Mouse (Mus musculus): Measurements from ENCODE around the gene Masp2. TPM values are rescaled to one million over a fixed set of nuclear protein-coding genes. Genes with fewer than 3 reads are reported as not detected.

Masp2 gene
- polyA plus RNA-seq, 1 experiment from 2014 or later: not detected

GRCm38 (mm10) chr4:148604541-148605165, 2.3 kb downstream of the Masp2 start:
- ATAC-seq (replicated peaks; ENCODE audit: low FRiP score, low read depth) (no peak), DNase-seq (ENCODE audit: low spot score) (peak; percentile 52)
- peak; percentile 74 for TF ChIP-seq CTCF (IDR thresholded peaks at IDR 0.05; ENCODE audit: low read depth)
- Histone ChIP-seq H3K4me3 (replicated peaks; ENCODE audit: low read depth, low read length) (no peak overlapping the region), H3K9me3 (replicated peaks; ENCODE audit: low read length) (no peaks in the 10 kb centered on the region), H3K27ac (no peak overlapping the region), H3K4me1 (replicated peaks; ENCODE audit: insufficient read depth, low read length) (0 out of 2 replicates have a peak, but pooled peaks cover 3% of the 10 kb centered on the region), H3K27me3 (ENCODE audit: insufficient read depth, low read length) (no peaks in the 10 kb centered on the region), H3K4me2 (ENCODE audit: low read length) (no peak overlapping the region), H3K9ac (ENCODE audit: low read depth, low read length) (no peak overlapping the region), H3K36me3 (ENCODE audit: insufficient read depth, low read length) (no peaks in the 10 kb centered on the region)
- 91% methylated on average over 3 of the region's 3 CpGs for WGBS

DNA sequence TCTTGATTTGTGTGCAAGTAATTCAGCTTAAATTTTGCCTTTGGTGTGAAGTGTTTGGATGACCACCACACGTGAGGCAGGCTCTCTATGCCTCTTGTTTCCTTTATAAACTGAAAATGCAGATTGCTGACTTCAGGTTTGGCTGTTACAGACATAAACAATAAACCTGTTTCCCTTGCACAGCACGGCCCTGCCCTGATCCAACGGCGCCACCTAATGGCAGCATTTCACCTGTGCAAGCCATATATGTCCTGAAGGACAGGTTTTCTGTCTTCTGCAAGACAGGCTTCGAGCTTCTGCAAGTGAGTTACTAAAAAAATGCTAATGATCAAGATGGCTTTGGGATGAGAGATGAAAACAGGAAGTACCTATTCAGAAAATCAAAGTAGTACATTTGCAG, 5.4 kb downstream of the Masp2 start:
- Histone ChIP-seq H3K9ac (ENCODE audit: low read depth, low read length) (no peak overlapping the region), H3K4me2 (ENCODE audit: low read length) (no peak overlapping the region), H3K4me1 (replicated peaks; ENCODE audit: insufficient read depth, low read length) (0 out of 2 replicates have a peak, but pooled peaks cover 5% of the 10 kb centered on the region), H3K27me3 (ENCODE audit: insufficient read depth, low read length) (no peaks in the 10 kb centered on the region), H3K4me3 (replicated peaks; ENCODE audit: low read depth, low read length) (no peak overlapping the region), H3K27ac (no peak overlapping the region), H3K36me3 (ENCODE audit: insufficient read depth, low read length) (no peaks in the 10 kb centered on the region; the same call in 1 of the 2 replicates), H3K9me3 (replicated peaks; ENCODE audit: low read length) (no peaks in the 10 kb centered on the region)
- peak; percentile 95 for TF ChIP-seq CTCF (IDR thresholded peaks at IDR 0.05; ENCODE audit: low read depth)
- peak; percentile 84 for DNase-seq (ENCODE audit: low spot score)
- 23% methylated on average over 5 of the region's 5 CpGs for WGBS
- 0 out of 2 replicates have a peak, but pooled peaks have one; percentile 25 for ATAC-seq (replicated peaks; ENCODE audit: low FRiP score, low read depth)

- Histone ChIP-seq H3K9ac (ENCODE audit: low read depth, low read length) (0 out of 2 replicates have a peak overlapping the region, but pooled peaks have one; percentile 18), H3K27ac (0 out of 2 replicates have a peak overlapping the region, but pooled peaks have one; percentile 61), H3K9me3 (replicated peaks; ENCODE audit: low read length) (no peaks in the 10 kb centered on the region), H3K4me1 (replicated peaks; ENCODE audit: insufficient read depth, low read length) (0 out of 2 replicates have a peak, but pooled peaks cover 5% of the 10 kb centered on the region), H3K4me3 (replicated peaks; ENCODE audit: low read depth, low read length) (no peak overlapping the region), H3K36me3 (ENCODE audit: insufficient read depth, low read length) (peaks cover 8% of the 10 kb centered on the region; the same call in 1 of the 2 replicates), H3K4me2 (ENCODE audit: low read length) (no peak overlapping the region), H3K27me3 (ENCODE audit: insufficient read depth, low read length) (no peaks in the 10 kb centered on the region)
- no peak for TF ChIP-seq CTCF (IDR thresholded peaks at IDR 0.05; ENCODE audit: low read depth)
- peak; percentile 22 for DNase-seq (ENCODE audit: low spot score)
- no peak for ATAC-seq (replicated peaks; ENCODE audit: low FRiP score, low read depth)
- WGBS: 70% methylated on average over 5 of the region's 5 CpGs
Observed at GRCm38 (mm10) chr4:148609805-148610204, 7.5 kb downstream of the Masp2 start.

GRCm38 (mm10) chr4:148610631-148611364, 8.4 kb downstream of the Masp2 start:
- no peak overlapping the region for H3K4me2 ChIP-seq (ENCODE audit: low read length)
- DNase-seq (ENCODE audit: low spot score): no peak
- H3K9ac ChIP-seq (ENCODE audit: low read depth, low read length): no peak overlapping the region
- 0 out of 2 replicates have a peak overlapping the region, but pooled peaks have one; percentile 31 for H3K27ac ChIP-seq
- 66% methylated on average over 5 of the region's 5 CpGs for WGBS
- H3K4me3 ChIP-seq (replicated peaks; ENCODE audit: low read depth, low read length): no peak overlapping the region
- no peak for ATAC-seq (replicated peaks; ENCODE audit: low FRiP score, low read depth)
- H3K4me1 ChIP-seq (replicated peaks; ENCODE audit: insufficient read depth, low read length): 0 out of 2 replicates have a peak, but pooled peaks cover 5% of the 10 kb centered on the region
- TF ChIP-seq CTCF (IDR thresholded peaks at IDR 0.05; ENCODE audit: low read depth): no peak
- H3K27me3 ChIP-seq (ENCODE audit: insufficient read depth, low read length): no peaks in the 10 kb centered on the region
- peaks cover 8% of the 10 kb centered on the region; the same call in 1 of the 2 replicates for H3K36me3 ChIP-seq (ENCODE audit: insufficient read depth, low read length)
- no peaks in the 10 kb centered on the region for H3K9me3 ChIP-seq (replicated peaks; ENCODE audit: low read length)

DNA sequence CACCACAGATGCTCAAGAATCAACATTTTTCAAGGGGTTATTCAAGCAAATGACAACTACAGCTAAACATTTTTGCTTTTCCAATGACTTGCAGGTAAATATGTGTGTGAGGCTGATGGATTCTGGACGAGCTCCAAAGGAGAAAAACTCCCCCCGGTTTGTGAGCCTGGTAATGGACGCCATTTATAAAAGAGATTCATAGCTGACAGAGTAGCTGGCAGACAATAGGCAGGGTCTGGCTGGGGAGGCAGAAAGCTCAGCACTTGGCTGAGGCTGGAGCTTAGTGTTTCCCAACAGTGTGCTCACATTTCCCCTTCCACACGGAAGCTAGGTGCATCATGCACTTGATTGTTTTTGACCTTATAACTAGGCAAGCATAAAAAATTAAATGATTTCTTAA, 10.2 kb downstream of the Masp2 start:
- no peak overlapping the region for H3K4me3 ChIP-seq (replicated peaks; ENCODE audit: low read depth, low read length)
- H3K9me3 ChIP-seq (replicated peaks; ENCODE audit: low read length): no peaks in the 10 kb centered on the region
- ATAC-seq (replicated peaks; ENCODE audit: low FRiP score, low read depth): no peak
- H3K27ac ChIP-seq: no peak overlapping the region
- DNase-seq (ENCODE audit: low spot score): no peak
- H3K36me3 ChIP-seq (ENCODE audit: insufficient read depth, low read length): peaks cover 14% of the 10 kb centered on the region; the same call in 1 of the 2 replicates
- H3K27me3 ChIP-seq (ENCODE audit: insufficient read depth, low read length): no peaks in the 10 kb centered on the region
- no peak overlapping the region for H3K9ac ChIP-seq (ENCODE audit: low read depth, low read length)
- TF ChIP-seq CTCF (IDR thresholded peaks at IDR 0.05; ENCODE audit: low read depth): no peak
- no peak overlapping the region for H3K4me2 ChIP-seq (ENCODE audit: low read length)
- 33% methylated on average over 4 of the region's 4 CpGs for WGBS
- 0 out of 2 replicates have a peak, but pooled peaks cover 5% of the 10 kb centered on the region for H3K4me1 ChIP-seq (replicated peaks; ENCODE audit: insufficient read depth, low read length)

GRCm38 (mm10) chr4:148613738-148614137, 11.4 kb downstream of the Masp2 start:
- H3K27me3 ChIP-seq (ENCODE audit: insufficient read depth, low read length): no peaks in the 10 kb centered on the region
- H3K4me1 ChIP-seq (replicated peaks; ENCODE audit: insufficient read depth, low read length): 0 out of 2 replicates have a peak, but pooled peaks cover 2% of the 10 kb centered on the region
- H3K27ac ChIP-seq: no peak overlapping the region
- H3K9ac ChIP-seq (ENCODE audit: low read depth, low read length): no peak overlapping the region
- 82% methylated on average over 9 of the region's 9 CpGs for WGBS
- no peak for ATAC-seq (replicated peaks; ENCODE audit: low FRiP score, low read depth)
- no peaks in the 10 kb centered on the region for H3K9me3 ChIP-seq (replicated peaks; ENCODE audit: low read length)
- no peak for DNase-seq (ENCODE audit: low spot score)
- H3K4me3 ChIP-seq (replicated peaks; ENCODE audit: low read depth, low read length): no peak overlapping the region
- no peak overlapping the region for H3K4me2 ChIP-seq (ENCODE audit: low read length)
- peaks cover 21% of the 10 kb centered on the region; the same call in 1 of the 2 replicates for H3K36me3 ChIP-seq (ENCODE audit: insufficient read depth, low read length)
- TF ChIP-seq CTCF (IDR thresholded peaks at IDR 0.05; ENCODE audit: low read depth): no peak

Data from kidney, postnatal 0 days (tissue).